Mouse (Mus musculus) embryo, embryonic 10.5 days (tissue): ENCODE data around the gene Styx.

Source experiments
- DNase-seq: peaks from one replicate; pipeline ENCODE4 v3.0.0-alpha.2; 2015; ENCODE audit warnings: low spot score

Gene Styx

GRCm38 (mm10) chr14:45439387-45439786 is 88.5 kb downstream of the Styx start:
- no peak for DNase-seq

- DNase-seq: no peak
Observed at GRCm38 (mm10) chr14:45441291-45441690, 90.4 kb downstream of the Styx start.

- no peak for DNase-seq
Observed at GRCm38 (mm10) chr14:45442781-45443560, 92.1 kb downstream of the Styx start.

- no peak for DNase-seq
Observed at GRCm38 (mm10) chr14:45444870-45445269, 94.0 kb downstream of the Styx start.

- no peak for DNase-seq
Observed at GRCm38 (mm10) chr14:45445445-45445844, 94.6 kb downstream of the Styx start.

- DNase-seq: no peak
Observed at GRCm38 (mm10) chr14:45446777-45447176, 95.9 kb downstream of the Styx start.

- DNase-seq: peak; percentile 43
Observed at GRCm38 (mm10) chr14:45451090-45451489, 100.2 kb downstream of the Styx start.

GRCm38 (mm10) chr14:45452148-45452547 is 101.3 kb downstream of the Styx start:
- DNase-seq: no peak

GRCm38 (mm10) chr14:45452861-45453512 is 102.1 kb downstream of the Styx start:
- no peak for DNase-seq

- DNase-seq: no peak
Observed at GRCm38 (mm10) chr14:45453538-45454233, 102.8 kb downstream of the Styx start.

- no peak for DNase-seq
Observed at GRCm38 (mm10) chr14:45455651-45456501, 105.0 kb downstream of the Styx start.

GRCm38 (mm10) chr14:45456502-45456846 is 105.6 kb downstream of the Styx start:
- peak; percentile 53 for DNase-seq

GRCm38 (mm10) chr14:45457003-45457402 is 106.1 kb downstream of the Styx start:
- DNase-seq: no peak

GRCm38 (mm10) chr14:45459877-45460276 is 109.0 kb downstream of the Styx start:
- no peak for DNase-seq

- DNase-seq: no peak
Observed at GRCm38 (mm10) chr14:45460491-45460890, 109.6 kb downstream of the Styx start.

GRCm38 (mm10) chr14:45461945-45462344 is 111.1 kb downstream of the Styx start:
- DNase-seq: no peak

- DNase-seq: peak; percentile 81
Observed at GRCm38 (mm10) chr14:45462374-45462773, 111.5 kb downstream of the Styx start.

- no peak for DNase-seq
Observed at GRCm38 (mm10) chr14:45462875-45463475, 112.1 kb downstream of the Styx start.

- peak; percentile 73 for DNase-seq
Observed at GRCm38 (mm10) chr14:45463599-45463998, 112.7 kb downstream of the Styx start.

- DNase-seq: no peak
Observed at GRCm38 (mm10) chr14:45464036-45465035, 113.4 kb downstream of the Styx start.
